Mouse (Mus musculus) large intestine, adult 2 months (tissue): ENCODE data around the gene Wdr66. TPM values are rescaled to one million over a fixed set of nuclear protein-coding genes. Genes with fewer than 3 reads are reported as not detected.

ENCODE experiments used
- polyA plus RNA-seq: library from polyadenylated mRNA; depleted of rRNA; stranded (reverse); fragments of >200 nt; gene quantifications from 2 replicates; pipeline ENCODE4 v1.2.3, GENCODE M21; 2012; rRNA removed

Wdr66 gene
- polyA plus RNA-seq, 1 experiment: 0.32 TPM

Other genes starting within 250 kb of the Wdr66 start
- gene Orai1, start 237.0 kb upstream of the Wdr66 start, polyA plus RNA-seq: 86.0 and 97.3 TPM in 2 replicates
- not detected in 2 replicates for gene Morn3, start 205.1 kb upstream of the Wdr66 start, polyA plus RNA-seq
- 3.9 and 4.7 TPM in 2 replicates for gene Tmem120b, start 183.7 kb upstream of the Wdr66 start, polyA plus RNA-seq
- gene Rhof, start 119.4 kb upstream of the Wdr66 start, polyA plus RNA-seq: 52.1 and 55.0 TPM in 2 replicates
- gene Setd1b, start 109.9 kb upstream of the Wdr66 start, polyA plus RNA-seq: 5.3 and 7.3 TPM in 2 replicates
- 22.0 and 25.6 TPM in 2 replicates for gene Psmd9, start 82.7 kb upstream of the Wdr66 start, polyA plus RNA-seq
- 42.3 and 60.9 TPM in 2 replicates for gene Hpd, start 69.4 kb upstream of the Wdr66 start, polyA plus RNA-seq
- gene Bcl7a, start 91.7 kb downstream of the Wdr66 start, polyA plus RNA-seq: 4.1 and 5.9 TPM in 2 replicates
- gene Mlxip, start 142.7 kb downstream of the Wdr66 start, polyA plus RNA-seq: 17.6 and 36.3 TPM in 2 replicates
- not detected in 2 replicates for gene Lrrc43, start 237.2 kb downstream of the Wdr66 start, polyA plus RNA-seq
- not detected in 2 replicates for gene Il31, start 237.4 kb downstream of the Wdr66 start, polyA plus RNA-seq